Mouse (Mus musculus) E14TG2a.4 (cell line): Measurements from ENCODE around the gene Nomo1.

Source experiments
- CTCF ChIP-seq: conservative IDR thresholded peaks from 2 replicates; pipeline ENCODE4 v1.5.1; 2014; ENCODE audit warnings: low read length
- POU5F1 ChIP-seq: IDR thresholded peaks from 2 replicates; pipeline ENCODE4 v1.6.1; 2014; ENCODE audit warnings: low read length, borderline replicate concordance

- TF ChIP-seq CTCF, result no peak
- TF ChIP-seq POU5F1, result no peak
Measured at GRCm38 (mm10) chr7:46084839-46085513, 51.5 kb downstream of the Nomo1 start.
